Mouse (Mus musculus) stomach, embryonic 16.5 days (tissue): Measurements from ENCODE around the gene Ube2m. TPM values are rescaled to one million over a fixed set of nuclear protein-coding genes. Genes with fewer than 3 reads are reported as not detected.

Experiments
- ATAC-seq: fragments of 200-750 bp; cut with Nextera tagmentation; 2 replicates; pipeline ENCODE4 v1.8.0; 2017; ENCODE audit warnings: moderate number of reproducible peaks, moderate TSS enrichment; ENCODE audit not compliant: insufficient read depth, low FRiP score
- H3K27ac ChIP-seq: fragments of 300-500 bp; sonication (generic); 2 replicates; pipeline ENCODE4 v1.5.1; 2014; ENCODE audit warnings: low read length
- H3K27me3 ChIP-seq: fragments of 300-500 bp; sonication (generic); 2 replicates; pipeline ENCODE4 v1.6.1; 2014; ENCODE audit warnings: low read length, control low read depth, mixed read lengths; ENCODE audit not compliant: control insufficient read depth, insufficient read depth
- H3K36me3 ChIP-seq: fragments of 300-500 bp; sonication (generic); 2 replicates; pipeline ENCODE4 v1.6.1; 2014; ENCODE audit warnings: low read length; ENCODE audit not compliant: control insufficient read depth, insufficient read depth
- H3K4me1 ChIP-seq: fragments of 300-500 bp; sonication (generic); 2 replicates; pipeline ENCODE4 v1.6.1; 2014; ENCODE audit warnings: low read length, control low read depth, mixed read lengths; ENCODE audit not compliant: control insufficient read depth, insufficient read depth
- H3K4me2 ChIP-seq: fragments of 300-500 bp; sonication (generic); 2 replicates; pipeline ENCODE4 v1.6.1; 2014; ENCODE audit warnings: low read depth, low read length, mixed read lengths
- H3K4me3 ChIP-seq: fragments of 300-500 bp; sonication (generic); replicated peaks from 2 replicates; pipeline ENCODE4 v1.5.1; 2014; ENCODE audit warnings: mild to moderate bottlenecking, low read length
- H3K9ac ChIP-seq: fragments of 300-500 bp; sonication (generic); 2 replicates; pipeline ENCODE4 v1.6.1; 2014; ENCODE audit warnings: low read length
- H3K9me3 ChIP-seq: fragments of 300-500 bp; sonication (generic); replicated peaks from 2 replicates; pipeline ENCODE4 v1.6.1; 2016; ENCODE audit warnings: low read length, control low read depth; ENCODE audit not compliant: control insufficient read depth
- WGBS: fragments of 180-500 bp; shearing (Covaris S2); extraction: QIAGEN DNeasy Blood & Tissue Kit; methylation state at CpG from one replicate; pipeline ENCODE4 v1.1.7; 2014; 5-methylcytosine and 5-hydroxymethylcytosine counted together
- polyA plus RNA-seq: library from polyadenylated mRNA; unstranded; fragments of >200 nt; fragmentation: Nextera tagmentation; extraction: Ambion mirVana; gene quantifications from 2 replicates; pipeline ENCODE4 v1.2.1, GENCODE M21; 2015

Gene Ube2m
- polyA plus RNA-seq, 1 experiment from 2014 or later = 21.4 TPM

GRCm38 (mm10) chr7:13028986-13029385 is 9.1 kb downstream of the Ube2m start:
- no peak overlapping the region for H3K27ac ChIP-seq
- no peak overlapping the region for H3K4me2 ChIP-seq
- WGBS = 96% methylated on average over 4 of the region's 4 CpGs
- no peak overlapping the region for H3K4me3 ChIP-seq
- no peaks in the 10 kb centered on the region for H3K9me3 ChIP-seq
- no peak for ATAC-seq
- H3K36me3 ChIP-seq = peaks cover 47% of the 10 kb centered on the region
- 0 out of 2 replicates have a peak overlapping the region, but pooled peaks have one; percentile 26 for H3K9ac ChIP-seq
- peaks cover 26% of the 10 kb centered on the region for H3K4me1 ChIP-seq
- no peaks in the 10 kb centered on the region for H3K27me3 ChIP-seq

GRCm38 (mm10) chr7:13025511-13026112 is 12.5 kb downstream of the Ube2m start:
- H3K36me3 ChIP-seq = peaks cover 38% of the 10 kb centered on the region
- peaks cover 22% of the 10 kb centered on the region for H3K4me1 ChIP-seq
- WGBS = 22% methylated on average over 4 of the region's 4 CpGs
- peak overlapping the region; percentile 73 for H3K4me2 ChIP-seq
- H3K4me3 ChIP-seq = peak overlapping the region; percentile 85
- no peaks in the 10 kb centered on the region for H3K27me3 ChIP-seq
- H3K27ac ChIP-seq = peak overlapping the region; percentile 6; the same call in 1 of the 2 replicates
- peak overlapping the region; percentile 97 for H3K9ac ChIP-seq
- H3K9me3 ChIP-seq = no peaks in the 10 kb centered on the region
- ATAC-seq = no peak

DNA sequence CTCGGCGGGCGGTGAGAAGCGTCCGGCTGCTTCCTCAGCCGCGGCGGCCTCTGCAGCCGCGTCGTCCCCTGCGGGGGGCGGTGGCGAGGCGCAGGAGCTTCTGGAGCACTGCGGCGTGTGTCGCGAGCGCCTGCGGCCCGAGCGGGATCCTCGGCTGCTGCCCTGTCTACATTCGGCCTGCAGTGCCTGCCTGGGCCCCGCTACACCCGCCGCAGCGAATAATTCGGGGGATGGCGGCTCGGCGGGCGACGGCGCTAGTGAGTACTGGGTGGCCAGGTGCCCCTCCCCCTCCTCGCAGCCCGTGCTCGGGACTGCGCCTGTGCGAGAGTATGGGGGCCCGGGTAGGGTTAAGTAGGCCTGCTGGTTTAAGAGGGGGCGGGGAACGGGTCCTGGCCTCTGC is 13.3 kb downstream of the Ube2m start:
- peak overlapping the region; percentile 85 for H3K4me3 ChIP-seq
- WGBS = under 1% methylated on average over 44 of the region's 44 CpGs
- peak; percentile 54 for ATAC-seq

GRCm38 (mm10) chr7:13023928-13024731 is 13.9 kb downstream of the Ube2m start:
- peaks cover 24% of the 10 kb centered on the region for H3K36me3 ChIP-seq
- H3K27ac ChIP-seq = peak overlapping the region; percentile 100
- H3K4me3 ChIP-seq = peak overlapping the region; percentile 85
- peak; percentile 88 for ATAC-seq
- H3K4me2 ChIP-seq = peak overlapping the region; percentile 73
- H3K9me3 ChIP-seq = no peaks in the 10 kb centered on the region
- H3K27me3 ChIP-seq = no peaks in the 10 kb centered on the region
- WGBS = under 1% methylated on average over 81 of the region's 95 CpGs
- H3K4me1 ChIP-seq = peaks cover 22% of the 10 kb centered on the region
- peak overlapping the region; percentile 97 for H3K9ac ChIP-seq

More for the DNA sequence above, 13.3 kb downstream of the Ube2m start:
- Histone ChIP-seq H3K27ac (peak overlapping the region; percentile 100), H3K9ac (peak overlapping the region; percentile 97), H3K4me2 (peak overlapping the region; percentile 73), H3K4me1 (peaks cover 22% of the 10 kb centered on the region), H3K9me3 (no peaks in the 10 kb centered on the region), H3K36me3 (peaks cover 30% of the 10 kb centered on the region), H3K27me3 (no peaks in the 10 kb centered on the region)

GRCm38 (mm10) chr7:13022773-13023535 is 15.1 kb downstream of the Ube2m start:
- Histone ChIP-seq H3K27me3 (no peaks in the 10 kb centered on the region), H3K4me3 (peak overlapping the region; percentile 85), H3K4me2 (peak overlapping the region; percentile 73), H3K9ac (peak overlapping the region; percentile 97), H3K27ac (peak overlapping the region; percentile 100), H3K9me3 (no peaks in the 10 kb centered on the region), H3K4me1 (peaks cover 22% of the 10 kb centered on the region), H3K36me3 (peaks cover 12% of the 10 kb centered on the region)
- WGBS = 3% methylated on average over 31 of the region's 31 CpGs
- ATAC-seq = peak; percentile 70

DNA sequence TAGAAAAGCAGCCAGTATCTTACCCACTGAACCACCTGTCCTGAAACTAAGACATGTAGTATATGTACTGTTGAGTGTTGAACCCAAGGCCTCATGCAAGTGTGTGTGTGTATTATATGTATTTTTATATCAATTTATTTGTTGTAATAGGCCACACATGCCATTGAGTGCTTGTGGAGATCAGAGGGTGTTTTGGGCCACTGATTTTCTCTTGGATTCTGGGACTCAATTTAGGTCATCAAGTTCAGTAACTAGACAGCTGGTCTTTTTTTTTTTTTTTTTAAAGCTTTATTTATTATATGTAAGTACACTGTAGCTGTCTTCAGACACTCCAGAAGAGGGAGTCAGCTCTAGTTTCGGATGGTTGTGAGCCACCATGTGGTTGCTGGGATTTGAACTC is 22.9 kb downstream of the Ube2m start:
- no peak overlapping the region for H3K4me2 ChIP-seq
- H3K9ac ChIP-seq = no peak overlapping the region
- no peaks in the 10 kb centered on the region for H3K36me3 ChIP-seq
- no peak overlapping the region for H3K27ac ChIP-seq
- ATAC-seq = no peak
- H3K4me1 ChIP-seq = peaks cover 5% of the 10 kb centered on the region; the same call in 1 of the 2 replicates
- WGBS = 85% methylated on average over 1 of the region's 1 CpGs
- H3K27me3 ChIP-seq = no peaks in the 10 kb centered on the region
- H3K4me3 ChIP-seq = no peak overlapping the region
- no peaks in the 10 kb centered on the region for H3K9me3 ChIP-seq

GRCm38 (mm10) chr7:13014275-13014839 is 23.7 kb downstream of the Ube2m start:
- Histone ChIP-seq H3K27ac (no peak overlapping the region), H3K36me3 (no peaks in the 10 kb centered on the region), H3K4me2 (no peak overlapping the region), H3K4me1 (peaks cover 6% of the 10 kb centered on the region; the same call in 1 of the 2 replicates), H3K9me3 (no peaks in the 10 kb centered on the region), H3K9ac (no peak overlapping the region), H3K4me3 (no peak overlapping the region), H3K27me3 (no peaks in the 10 kb centered on the region)
- ATAC-seq = no peak
- WGBS = 37% methylated on average over 6 of the region's 6 CpGs

DNA sequence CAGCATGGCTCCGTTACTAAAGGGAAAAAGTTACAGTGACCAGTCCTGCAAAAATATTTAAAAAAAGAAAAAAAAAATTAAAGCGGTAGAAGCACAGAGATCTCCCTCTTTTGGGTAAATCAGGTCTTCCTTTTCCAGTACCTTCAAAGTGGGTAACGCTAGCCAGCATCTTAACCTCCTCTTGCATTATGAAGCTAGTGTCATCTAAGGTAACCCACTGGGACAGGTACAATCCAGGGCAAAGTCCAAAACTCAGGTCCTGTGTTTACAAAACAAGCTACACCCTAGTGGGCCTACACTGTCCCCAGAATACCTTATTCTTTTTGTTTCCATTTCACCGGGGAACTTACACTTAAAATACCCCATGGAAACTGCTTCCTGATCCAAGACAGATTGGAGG is 24.4 kb downstream of the Ube2m start:
- no peaks in the 10 kb centered on the region for H3K27me3 ChIP-seq
- ATAC-seq = no peak
- H3K4me1 ChIP-seq = peaks cover 10% of the 10 kb centered on the region
- 63% methylated on average over 4 of the region's 4 CpGs for WGBS
- H3K4me2 ChIP-seq = no peak overlapping the region
- H3K9ac ChIP-seq = no peak overlapping the region
- H3K36me3 ChIP-seq = no peaks in the 10 kb centered on the region
- H3K4me3 ChIP-seq = no peak overlapping the region
- no peak overlapping the region for H3K27ac ChIP-seq
- H3K9me3 ChIP-seq = no peaks in the 10 kb centered on the region
